Mouse (Mus musculus): ENCODE data around the gene Ctc1. TPM values are rescaled to one million over a fixed set of nuclear protein-coding genes. Genes with fewer than 3 reads are reported as not detected.

The Ctc1 gene
- polyA plus RNA-seq, 1 experiment = 47.0 TPM

DNA sequence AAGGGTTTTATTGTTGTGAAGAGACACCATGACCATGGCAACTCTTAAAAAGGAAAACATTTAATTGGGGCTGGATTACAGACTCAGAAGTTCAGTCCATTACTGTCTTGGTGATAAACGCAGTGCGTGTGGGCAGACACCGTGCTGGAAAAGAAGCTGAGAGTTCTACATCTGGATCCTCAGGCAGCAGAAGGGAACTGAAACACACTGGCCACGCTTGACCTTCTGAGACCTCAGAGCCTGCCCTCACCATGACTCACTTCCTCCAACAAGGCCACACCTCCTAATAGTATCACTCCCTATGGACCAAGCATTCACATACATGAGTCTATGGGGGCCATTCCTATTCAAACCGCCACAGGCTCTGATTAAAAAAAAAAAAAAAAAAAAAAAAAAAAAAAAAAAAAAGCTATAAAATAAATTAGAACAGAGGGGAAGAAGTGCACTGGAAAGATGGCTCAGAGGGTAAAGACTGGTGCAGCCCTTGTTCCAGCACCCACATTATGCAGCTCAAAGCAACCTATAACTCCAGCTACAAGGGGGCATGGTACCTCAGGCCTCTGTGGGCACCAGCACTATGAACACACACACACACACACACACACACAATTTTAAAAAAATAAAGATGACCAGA lies 63.2 kb downstream of the Ctc1 start:
- H3K4me3 ChIP-seq (ENCODE audit: insufficient read depth, low read length) = no peak overlapping the region
- TF ChIP-seq CTCF (IDR thresholded peaks at IDR 0.05; ENCODE audit: extremely low read depth, insufficient read depth, low read length) = no peak
- TF ChIP-seq POLR2A (IDR thresholded peaks at IDR 0.05; ENCODE audit: extremely low read depth, insufficient read depth, low read length) = no peak
- H3K27ac ChIP-seq (ENCODE audit: insufficient read depth, low read length) = no peak overlapping the region
- 0 out of 2 replicates have a peak, but pooled peaks cover 2% of the 10 kb centered on the region for H3K4me1 ChIP-seq (ENCODE audit: control insufficient read depth, insufficient read depth, low read length)

DNA sequence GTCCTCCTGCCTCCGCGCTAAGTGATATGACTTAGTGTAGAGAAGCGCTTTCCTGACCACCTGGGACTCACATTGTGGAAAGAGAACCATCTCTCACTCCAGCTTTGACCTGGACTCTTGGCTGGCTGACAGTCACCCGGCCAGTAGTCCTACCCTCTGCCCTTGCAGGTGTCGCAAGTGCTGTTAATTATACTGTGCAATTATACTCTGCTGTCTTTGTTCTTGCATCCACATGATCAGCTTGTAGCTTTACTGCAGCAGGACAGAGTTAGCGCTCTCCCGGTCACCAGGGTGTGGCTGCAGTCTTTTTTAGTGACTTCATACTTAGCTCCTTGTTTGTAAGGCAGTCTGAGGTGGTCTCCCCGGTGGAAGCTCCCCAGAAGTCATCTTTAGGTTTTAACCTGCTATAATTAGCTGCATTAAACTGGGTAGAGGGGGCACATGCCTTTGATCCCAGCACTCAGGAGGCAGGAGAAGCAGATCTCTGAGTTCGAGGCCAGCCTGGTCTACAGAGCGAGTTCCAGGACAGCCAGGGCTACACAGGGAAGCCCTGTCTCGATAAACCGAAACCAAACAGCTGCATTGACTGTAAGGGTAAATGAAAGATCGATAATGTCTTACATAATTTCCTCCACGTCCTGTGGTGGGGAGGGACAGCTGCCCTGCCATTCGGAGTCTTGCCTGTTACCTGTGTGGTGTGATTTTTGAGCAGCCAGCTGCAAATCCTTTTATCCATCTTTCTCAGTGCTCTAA lies 64.6 kb downstream of the Ctc1 start:
- Histone ChIP-seq H3K27ac (ENCODE audit: insufficient read depth, low read length) (no peak overlapping the region), H3K4me3 (ENCODE audit: insufficient read depth, low read length) (no peak overlapping the region), H3K4me1 (ENCODE audit: control insufficient read depth, insufficient read depth, low read length) (no peaks in the 10 kb centered on the region)
- TF ChIP-seq CTCF (IDR thresholded peaks at IDR 0.05; ENCODE audit: extremely low read depth, insufficient read depth, low read length) = no peak
- TF ChIP-seq POLR2A (IDR thresholded peaks at IDR 0.05; ENCODE audit: extremely low read depth, insufficient read depth, low read length) = no peak

- TF ChIP-seq CTCF (IDR thresholded peaks at IDR 0.05; ENCODE audit: extremely low read depth, insufficient read depth, low read length) (no peak), POLR2A (IDR thresholded peaks at IDR 0.05; ENCODE audit: extremely low read depth, insufficient read depth, low read length) (no peak)
- no peak overlapping the region for H3K27ac ChIP-seq (ENCODE audit: insufficient read depth, low read length)
- no peaks in the 10 kb centered on the region for H3K4me1 ChIP-seq (ENCODE audit: control insufficient read depth, insufficient read depth, low read length)
- H3K4me3 ChIP-seq (ENCODE audit: insufficient read depth, low read length) = no peak overlapping the region
Measured at GRCm38 (mm10) chr11:69080855-69081222, 65.1 kb downstream of the Ctc1 start.

DNA sequence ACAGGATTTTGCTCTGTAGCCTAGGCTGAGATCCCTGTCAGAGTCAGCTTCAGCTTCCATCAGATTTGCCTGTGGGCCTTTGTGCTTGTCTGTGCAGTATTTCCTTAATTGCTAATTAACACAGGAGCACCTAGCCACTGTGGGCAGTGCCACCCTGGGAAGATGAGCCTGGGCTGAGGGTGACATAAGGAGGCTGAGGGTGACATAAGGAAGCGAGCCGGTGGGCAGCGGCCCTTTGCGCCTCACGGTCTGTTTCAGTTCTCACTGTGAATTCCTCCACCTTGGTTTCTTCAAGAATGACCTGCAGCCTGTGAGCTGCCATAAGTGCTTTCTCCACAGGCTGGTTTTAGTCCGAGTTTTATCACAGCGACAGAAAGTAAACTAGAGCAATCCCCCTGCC lies 65.9 kb downstream of the Ctc1 start:
- H3K27ac ChIP-seq (ENCODE audit: insufficient read depth, low read length) = no peak overlapping the region
- TF ChIP-seq POLR2A (IDR thresholded peaks at IDR 0.05; ENCODE audit: extremely low read depth, insufficient read depth, low read length) = no peak
- TF ChIP-seq CTCF (IDR thresholded peaks at IDR 0.05; ENCODE audit: extremely low read depth, insufficient read depth, low read length) = no peak

DNA sequence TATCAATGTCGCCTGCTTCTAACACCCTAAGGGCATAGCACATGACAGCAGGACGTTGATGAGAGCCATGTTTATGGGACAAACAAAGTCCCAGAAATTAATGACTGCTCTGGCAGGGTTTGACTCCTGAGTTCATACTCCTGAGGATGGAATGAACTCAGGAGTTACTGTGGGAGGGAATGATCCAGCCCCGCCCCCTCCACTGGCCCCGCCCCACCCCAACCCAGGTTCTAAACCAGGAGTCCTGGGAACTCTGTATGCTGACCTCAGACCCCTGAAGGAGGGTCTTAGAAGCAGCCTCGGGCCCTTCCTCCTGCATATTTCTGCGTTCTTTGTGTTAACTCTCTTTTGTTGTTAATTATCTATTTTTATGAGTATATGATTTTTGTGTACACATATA lies 69.9 kb downstream of the Ctc1 start:
- Histone ChIP-seq H3K4me3 (ENCODE audit: insufficient read depth, low read length) (no peak overlapping the region), H3K27ac (ENCODE audit: insufficient read depth, low read length) (no peak overlapping the region), H3K4me1 (ENCODE audit: control insufficient read depth, insufficient read depth, low read length) (peaks cover 3% of the 10 kb centered on the region)
- TF ChIP-seq POLR2A (IDR thresholded peaks at IDR 0.05; ENCODE audit: extremely low read depth, insufficient read depth, low read length) (no peak), CTCF (IDR thresholded peaks at IDR 0.05; ENCODE audit: extremely low read depth, insufficient read depth, low read length) (no peak)

More for the DNA sequence above, 65.9 kb downstream of the Ctc1 start:
- no peak overlapping the region for H3K4me3 ChIP-seq (ENCODE audit: insufficient read depth, low read length)
- H3K4me1 ChIP-seq (ENCODE audit: control insufficient read depth, insufficient read depth, low read length) = peaks cover 1% of the 10 kb centered on the region

Other genes with a start within 250 kb of the Ctc1 start
- 102 and 103 TPM in 2 replicates for gene Ndel1, start 144.1 kb upstream of the Ctc1 start, polyA plus RNA-seq (2012; rRNA removed)
- 0.04 and 0.06 TPM in 2 replicates for gene Rnf222, start 127.4 kb upstream of the Ctc1 start, polyA plus RNA-seq (2012; rRNA removed)
- 1,839 and 1,926 TPM in 2 replicates for gene Rpl26, start 114.3 kb upstream of the Ctc1 start, polyA plus RNA-seq (2012; rRNA removed)
- gene Odf4, start 88.8 kb upstream of the Ctc1 start, polyA plus RNA-seq (2012; rRNA removed) = 0.79 and 1.2 TPM in 2 replicates
- 27.5 and 32.5 TPM in 2 replicates for gene Arhgef15, start 58.4 kb upstream of the Ctc1 start, polyA plus RNA-seq (2012; rRNA removed)
- 12.2 and 12.8 TPM in 2 replicates for gene Slc25a35, start 47.8 kb upstream of the Ctc1 start, polyA plus RNA-seq (2012; rRNA removed)
- 33.8 and 37.5 TPM in 2 replicates for gene Rangrf, start 40.7 kb upstream of the Ctc1 start, polyA plus RNA-seq (2012; rRNA removed)
- 17.6 and 20.9 TPM in 2 replicates for gene Pfas, start 7.5 kb upstream of the Ctc1 start, polyA plus RNA-seq (2012; rRNA removed)
- gene Aurkb, start 29.7 kb downstream of the Ctc1 start, polyA plus RNA-seq (2012; rRNA removed) = 0.57 and 1.2 TPM in 2 replicates
- 32.5 and 34.1 TPM in 2 replicates for gene Borcs6, start 43.8 kb downstream of the Ctc1 start, polyA plus RNA-seq (2012; rRNA removed)
- 20.6 and 21.4 TPM in 2 replicates for gene Tmem107, start 54.9 kb downstream of the Ctc1 start, polyA plus RNA-seq (2012; rRNA removed)
- gene Vamp2, start 72.6 kb downstream of the Ctc1 start, polyA plus RNA-seq (2012; rRNA removed) = 1,153 and 1,156 TPM in 2 replicates
- 48.3 and 57.6 TPM in 2 replicates for gene Per1, start 79.3 kb downstream of the Ctc1 start, polyA plus RNA-seq (2012; rRNA removed)
- gene Hes7, start 104.5 kb downstream of the Ctc1 start, polyA plus RNA-seq (2012; rRNA removed) = 0.50 and 0.83 TPM in 2 replicates
- gene 9130213A22Rik, start 106.7 kb downstream of the Ctc1 start, polyA plus RNA-seq (2012; rRNA removed) = 2.1 and 2.3 TPM in 2 replicates
- 8.7 and 11.6 TPM in 2 replicates for gene Aloxe3, start 110.0 kb downstream of the Ctc1 start, polyA plus RNA-seq (2012; rRNA removed)
- 4.4 and 5.4 TPM in 2 replicates for gene Alox12b, start 141.1 kb downstream of the Ctc1 start, polyA plus RNA-seq (2012; rRNA removed)
- 2.2 and 2.7 TPM in 2 replicates for gene Alox8, start 181.9 kb downstream of the Ctc1 start, polyA plus RNA-seq (2012; rRNA removed)
- gene Gucy2e, start 221.1 kb downstream of the Ctc1 start, polyA plus RNA-seq (2012; rRNA removed) = 1.6 TPM in 2 replicates